Mouse (Mus musculus) intestine, postnatal 0 days (tissue): ENCODE measurements at regions not wholly inside any gene's neighbourhood (a gene's known extent, or its start where the extent isn't known, plus 50 kb on each side); places are given as distances from the start of the nearest gene placed in this dataset.

Source experiments
- ATAC-seq: fragments of 200-750 bp; cut with Nextera tagmentation; 2 replicates; pipeline ENCODE4 v1.8.0; 2017; ENCODE audit warnings: mild to moderate bottlenecking, moderate TSS enrichment, moderate library complexity
- H3K27ac ChIP-seq: fragments of 300-500 bp; sonication (generic); 2 replicates; pipeline ENCODE4 v1.5.1; 2014; ENCODE audit warnings: mild to moderate bottlenecking, low read depth, low read length, moderate library complexity
- H3K27me3 ChIP-seq: fragments of 300-500 bp; sonication (generic); replicated peaks from 2 replicates; pipeline ENCODE4 v1.6.1; 2014; ENCODE audit warnings: low read length, mixed read lengths; ENCODE audit not compliant: control insufficient read depth, insufficient read depth
- H3K36me3 ChIP-seq: fragments of 300-500 bp; sonication (generic); 2 replicates; pipeline ENCODE4 v1.6.1; 2014; ENCODE audit warnings: mild to moderate bottlenecking, moderate library complexity; ENCODE audit not compliant: control insufficient read depth, insufficient read depth
- H3K4me1 ChIP-seq: fragments of 300-500 bp; sonication (generic); replicated peaks from 2 replicates; pipeline ENCODE4 v1.6.1; 2014; ENCODE audit warnings: antibody characterized with exemption, low read length, mixed read lengths; ENCODE audit not compliant: control insufficient read depth, insufficient read depth
- H3K4me2 ChIP-seq: fragments of 300-500 bp; sonication (generic); replicated peaks from 2 replicates; pipeline ENCODE4 v1.6.1; 2014; ENCODE audit warnings: low read depth, mild to moderate bottlenecking, moderate library complexity
- H3K4me3 ChIP-seq: fragments of 300-500 bp; sonication (generic); 2 replicates; pipeline ENCODE4 v1.5.1; 2014; ENCODE audit warnings: low read depth, low read length
- H3K9ac ChIP-seq: fragments of 300-500 bp; sonication (generic); 2 replicates; pipeline ENCODE4 v1.6.1; 2014; ENCODE audit warnings: mild to moderate bottlenecking, low read depth, low read length
- H3K9me3 ChIP-seq: fragments of 300-500 bp; sonication (generic); 2 replicates; pipeline ENCODE4 v1.6.1; 2016; ENCODE audit warnings: mixed run types; ENCODE audit not compliant: control insufficient read depth
- CTCF ChIP-seq: sonication (generic); IDR thresholded peaks from 2 replicates; pipeline ENCODE4 v1.5.1; 2016; ENCODE audit warnings: low read depth, mild to moderate bottlenecking, control low read depth, antibody characterized with exemption, moderate library complexity
- WGBS: fragments of 180-500 bp; shearing (Covaris S2); extraction: QIAGEN DNeasy Blood & Tissue Kit; methylation state at CpG from one replicate; pipeline ENCODE4 v1.1.7; 2014; 5-methylcytosine and 5-hydroxymethylcytosine counted together

DNA sequence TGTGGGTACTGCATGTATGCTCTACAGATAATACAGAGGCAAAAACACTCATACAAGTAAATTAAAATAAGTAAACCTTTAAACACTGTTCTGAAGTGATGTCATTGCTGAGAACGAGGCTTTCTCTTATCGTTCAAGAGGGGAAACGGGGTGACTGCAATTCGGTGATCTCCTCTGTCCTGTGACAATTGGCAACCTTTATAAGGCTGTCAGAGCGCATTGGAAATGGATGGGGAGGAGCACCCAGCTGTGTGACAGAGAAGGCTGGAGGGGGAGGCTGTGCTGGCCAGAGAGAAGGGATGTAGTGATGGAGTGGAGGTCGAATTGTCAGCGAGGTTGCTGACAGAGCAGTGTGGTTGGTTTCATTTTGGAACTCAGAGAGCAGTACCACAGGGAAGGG is 428.0 kb downstream of the Glrx3 start:
- Histone ChIP-seq H3K4me1 (no peaks in the 10 kb centered on the region), H3K36me3 (no peaks in the 10 kb centered on the region), H3K9me3 (no peaks in the 10 kb centered on the region), H3K9ac (no peak overlapping the region), H3K4me3 (no peak overlapping the region), H3K27me3 (no peaks in the 10 kb centered on the region), H3K27ac (no peak overlapping the region), H3K4me2 (no peak overlapping the region)
- no peak for ATAC-seq
- 67% methylated on average over 7 of the region's 7 CpGs for WGBS
- no peak for TF ChIP-seq CTCF

DNA sequence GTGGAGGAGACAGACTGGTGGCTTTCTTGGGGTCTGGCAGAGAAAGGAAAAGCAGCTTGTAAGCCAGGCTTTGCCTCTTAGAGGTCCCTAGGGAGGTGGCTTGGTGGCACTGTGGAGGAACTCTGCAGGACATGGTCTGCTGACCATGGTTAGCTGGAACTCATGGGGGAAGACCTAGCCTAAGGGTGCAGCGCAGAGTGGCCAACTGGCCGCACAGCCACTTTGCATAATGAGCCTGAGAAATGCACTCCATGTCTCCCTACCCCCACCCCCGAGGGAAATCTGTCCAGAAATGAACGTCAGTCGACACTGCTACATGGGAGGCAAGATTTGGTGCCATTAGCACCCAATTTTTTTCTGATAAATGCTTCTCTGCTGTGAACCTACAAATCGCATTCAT is 429.5 kb downstream of the Glrx3 start:
- Histone ChIP-seq H3K4me2 (no peak overlapping the region), H3K27ac (no peak overlapping the region), H3K9me3 (no peaks in the 10 kb centered on the region), H3K27me3 (no peaks in the 10 kb centered on the region), H3K4me1 (no peaks in the 10 kb centered on the region), H3K4me3 (no peak overlapping the region), H3K36me3 (no peaks in the 10 kb centered on the region), H3K9ac (no peak overlapping the region)
- ATAC-seq: no peak
- 84% methylated on average over 6 of the region's 6 CpGs for WGBS
- no peak for TF ChIP-seq CTCF

DNA sequence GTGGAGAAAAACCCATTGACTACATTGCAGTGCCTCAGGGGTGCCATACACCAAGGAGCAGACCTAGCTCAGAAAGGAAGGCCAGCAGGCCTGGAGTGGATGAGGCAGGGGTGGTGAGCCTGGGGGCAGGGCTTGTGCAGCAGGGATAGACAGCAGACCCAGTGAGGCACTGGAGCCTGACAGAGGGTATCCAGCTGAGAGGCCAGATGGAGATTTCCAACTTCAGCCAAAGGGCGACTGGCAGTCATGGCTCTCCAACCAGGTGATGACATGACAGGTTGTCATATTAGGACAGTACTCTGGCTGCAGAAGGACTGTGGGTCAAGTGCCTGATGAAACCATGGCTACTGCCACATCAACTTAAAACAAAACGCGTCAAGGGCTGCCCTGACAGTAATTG is 431.1 kb downstream of the Glrx3 start:
- ATAC-seq: no peak
- no peak for TF ChIP-seq CTCF
- H3K4me2 ChIP-seq: no peak overlapping the region
- H3K27ac ChIP-seq: no peak overlapping the region
- no peak overlapping the region for H3K9ac ChIP-seq
- no peak overlapping the region for H3K4me3 ChIP-seq
- no peaks in the 10 kb centered on the region for H3K36me3 ChIP-seq
- H3K27me3 ChIP-seq: no peaks in the 10 kb centered on the region
- WGBS: 78% methylated on average over 3 of the region's 3 CpGs
- H3K4me1 ChIP-seq: no peaks in the 10 kb centered on the region
- no peaks in the 10 kb centered on the region for H3K9me3 ChIP-seq

GRCm38 (mm10) chr7:137875306-137875705 is 437.9 kb downstream of the Glrx3 start:
- no peak for TF ChIP-seq CTCF
- H3K9ac ChIP-seq: no peak overlapping the region
- WGBS: 91% methylated on average over 2 of the region's 2 CpGs

GRCm38 (mm10) chr7:137879296-137879695 is 441.9 kb downstream of the Glrx3 start:
- no peak overlapping the region for H3K27ac ChIP-seq

More at GRCm38 (mm10) chr7:137875306-137875705, 437.9 kb downstream of the Glrx3 start:
- no peak overlapping the region for H3K4me3 ChIP-seq
- H3K36me3 ChIP-seq: no peaks in the 10 kb centered on the region
- H3K4me2 ChIP-seq: no peak overlapping the region
- H3K4me1 ChIP-seq: no peaks in the 10 kb centered on the region
- H3K27me3 ChIP-seq: no peaks in the 10 kb centered on the region
- H3K27ac ChIP-seq: no peak overlapping the region
- no peak for ATAC-seq
- H3K9me3 ChIP-seq: no peaks in the 10 kb centered on the region

DNA sequence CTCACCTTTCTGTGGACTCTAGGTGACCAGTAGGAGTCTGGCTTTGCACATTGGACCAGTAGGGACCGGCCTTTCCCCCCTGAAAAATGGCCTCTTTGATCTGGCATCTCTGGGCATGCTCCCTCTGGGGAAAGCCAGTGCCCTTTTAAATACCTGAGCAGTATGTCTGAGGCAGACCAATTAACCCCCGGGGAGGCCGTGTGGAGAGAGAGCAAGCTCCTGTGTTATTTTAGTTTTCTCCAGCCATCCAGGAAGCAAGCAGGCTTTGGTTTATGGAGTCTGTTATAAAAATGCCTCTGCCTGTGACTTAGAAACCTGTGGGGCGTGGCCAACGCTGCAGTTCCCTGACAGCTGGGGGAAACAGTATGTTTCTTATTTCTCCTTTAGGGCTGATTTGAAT is 445.5 kb downstream of the Glrx3 start:
- TF ChIP-seq CTCF: no peak
- H3K27ac ChIP-seq: no peak overlapping the region
- H3K4me3 ChIP-seq: no peak overlapping the region
- H3K36me3 ChIP-seq: no peaks in the 10 kb centered on the region
- no peak for ATAC-seq
- no peak overlapping the region for H3K4me2 ChIP-seq
- 16% methylated on average over 5 of the region's 5 CpGs for whole genome bisulfite sequencing
- H3K27me3 ChIP-seq: no peaks in the 10 kb centered on the region
- H3K4me1 ChIP-seq: no peaks in the 10 kb centered on the region
- no peak overlapping the region for H3K9ac ChIP-seq
- no peaks in the 10 kb centered on the region for H3K9me3 ChIP-seq

More at GRCm38 (mm10) chr7:137879296-137879695, 441.9 kb downstream of the Glrx3 start:
- no peak overlapping the region for H3K9ac ChIP-seq
- H3K4me3 ChIP-seq: no peak overlapping the region
- H3K4me2 ChIP-seq: no peak overlapping the region
- H3K9me3 ChIP-seq: no peaks in the 10 kb centered on the region
- 88% methylated on average over 12 of the region's 12 CpGs for WGBS
- no peaks in the 10 kb centered on the region for H3K27me3 ChIP-seq
- TF ChIP-seq CTCF: no peak
- no peaks in the 10 kb centered on the region for H3K4me1 ChIP-seq
- H3K36me3 ChIP-seq: no peaks in the 10 kb centered on the region
- no peak for ATAC-seq

DNA sequence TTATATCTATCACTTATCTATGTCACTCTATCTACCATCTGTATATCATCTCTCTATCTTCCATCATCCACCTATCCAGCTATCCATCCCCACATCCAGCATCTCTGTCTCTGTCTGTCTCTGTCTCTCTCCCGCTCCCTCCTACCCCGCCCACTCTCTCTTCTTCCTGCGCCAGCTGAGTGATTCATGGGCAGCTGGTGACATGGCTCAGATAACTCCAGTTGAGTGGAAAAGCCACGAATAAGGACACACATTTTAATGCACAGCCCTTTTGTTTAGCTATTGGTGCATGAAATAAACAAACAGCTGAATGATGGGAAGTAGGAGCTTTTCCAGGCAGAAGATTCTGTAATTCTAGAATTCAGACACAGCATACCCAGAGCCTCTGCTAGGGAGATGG is 446.3 kb downstream of the Glrx3 start:
- ATAC-seq: no peak
- no peak for TF ChIP-seq CTCF
- Histone ChIP-seq H3K4me1 (no peaks in the 10 kb centered on the region), H3K4me2 (no peak overlapping the region), H3K27me3 (no peaks in the 10 kb centered on the region), H3K4me3 (no peak overlapping the region), H3K36me3 (no peaks in the 10 kb centered on the region), H3K9ac (no peak overlapping the region), H3K27ac (no peak overlapping the region), H3K9me3 (no peaks in the 10 kb centered on the region)
- 66% methylated on average over 4 of the region's 4 CpGs for WGBS
